Mouse (Mus musculus) regulatory T cell (primary cell): ENCODE data around the gene Trim66.

ENCODE experiments used
- in situ Hi-C: fragments of 300-600 bp; cut with MboI, MseI; formaldehyde crosslinking; loops from one replicate; pipeline ENCODE4 v1.15.1; 2025; ENCODE audit warnings: high pct_unique_total_duplicates

The Trim66 gene

GRCm38 (mm10) chr7:109454856-109455255 is 53.1 kb downstream of the Trim66 start:
- in situ Hi-C loops: no loop called here

GRCm38 (mm10) chr7:109448060-109448459 is 59.9 kb downstream of the Trim66 start:
- in situ Hi-C loops: no loop called here

GRCm38 (mm10) chr7:109445012-109445411 is 62.9 kb downstream of the Trim66 start:
- in situ Hi-C loops: no loop called here

- in situ Hi-C loops: no loop called here
These were observed 65.2 kb downstream of the Trim66 start for GRCm38 (mm10) chr7:109442739-109443138.

- in situ Hi-C loops: no loop called here
These were observed 67.2 kb downstream of the Trim66 start for GRCm38 (mm10) chr7:109440697-109441269.

- in situ Hi-C loops: no loop called here
These were observed 68.9 kb downstream of the Trim66 start, which contains the start of gene Stk33 for GRCm38 (mm10) chr7:109438781-109439591. Gene Stk33 (minus strand): TSS chr7:109439081.

GRCm38 (mm10) chr7:109424422-109425159 is 83.3 kb downstream of the Trim66 start:
- in situ Hi-C loops: loop anchor here (5.0 to 10.0 kb wide), 2 partner anchors 180 to 282 kb away; no protein-coding TSS in a partner anchor

- in situ Hi-C loops: loop anchor here (10.0 kb wide), 1 partner anchor 178 kb away; no protein-coding TSS in a partner anchor
These were observed 85.1 kb downstream of the Trim66 start for GRCm38 (mm10) chr7:109422803-109423202.

GRCm38 (mm10) chr7:109405491-109405890 is 102.4 kb downstream of the Trim66 start:
- in situ Hi-C loops: no loop called here

GRCm38 (mm10) chr7:109399299-109399698 is 108.6 kb downstream of the Trim66 start:
- in situ Hi-C loops: no loop called here
